Mouse (Mus musculus) midbrain, embryonic 10.5 days (tissue): ENCODE results near the gene Gm20388. TPM values are rescaled to one million over a fixed set of nuclear protein-coding genes. Genes with fewer than 3 reads are reported as not detected.
"Not testable (repeated sequence)": the region's sequence is repeated elsewhere in the genome, so short reads cannot be mapped to it uniquely, and the experiment has no call there.

Experiments
- DNase-seq: peaks from one replicate; pipeline ENCODE4 v3.0.0-alpha.2; 2017; ENCODE audit warnings: low spot score
- H3K27ac ChIP-seq: fragments of 300-500 bp; sonication (generic); replicated peaks from 2 replicates; pipeline ENCODE4 v1.5.1; 2016; ENCODE audit warnings: mild to moderate bottlenecking
- H3K27me3 ChIP-seq: fragments of 300-500 bp; sonication (generic); 2 replicates; pipeline ENCODE4 v1.6.1; 2016; ENCODE audit warnings: low read depth, mild to moderate bottlenecking; ENCODE audit not compliant: poor library complexity, severe bottlenecking
- H3K36me3 ChIP-seq: fragments of 300-500 bp; sonication (generic); 2 replicates; pipeline ENCODE4 v1.6.1; 2016; ENCODE audit warnings: mild to moderate bottlenecking, moderate library complexity
- H3K4me1 ChIP-seq: fragments of 300-500 bp; sonication (generic); 2 replicates; pipeline ENCODE4 v1.6.1; 2016
- H3K4me3 ChIP-seq: fragments of 300-500 bp; sonication (generic); 2 replicates; pipeline ENCODE4 v1.5.1; 2016; ENCODE audit warnings: mild to moderate bottlenecking, moderate library complexity
- H3K9me3 ChIP-seq: fragments of 300-500 bp; sonication (generic); replicated peaks from 2 replicates; pipeline ENCODE4 v1.6.1; 2016; ENCODE audit warnings: mild to moderate bottlenecking
- WGBS: fragments of 180-500 bp; shearing (Covaris S2); methylation state at CpG from one replicate; pipeline ENCODE4 v1.1.7; 2016; 5-methylcytosine and 5-hydroxymethylcytosine counted together
- polyA plus RNA-seq: library from polyadenylated mRNA; unstranded; fragments of >200 nt; fragmentation: Nextera tagmentation; extraction: Ambion mirVana; gene quantifications from 2 replicates; pipeline ENCODE4 v1.2.1, GENCODE M21; 2016

Gene Gm20388
- polyA plus RNA-seq, 1 experiment from 2014 or later, result 7.1 TPM

GRCm38 (mm10) chr8:123190678-123191077 lies 3280.0 kb downstream of the Gm20388 start:
- no peaks in the 10 kb centered on the region for H3K36me3 ChIP-seq
- peak; percentile 81 for DNase-seq
- WGBS, result 3% methylated on average over 9 of the region's 9 CpGs

GRCm38 (mm10) chr8:123191908-123192307 lies 3281.3 kb downstream of the Gm20388 start:
- no peak for DNase-seq
- H3K4me3 ChIP-seq, result no peak overlapping the region
- 63% methylated on average over 8 of the region's 8 CpGs for WGBS
- no peaks in the 10 kb centered on the region for H3K9me3 ChIP-seq
- peaks cover 6% of the 10 kb centered on the region; the same call in 1 of the 2 replicates for H3K4me1 ChIP-seq
- 0 out of 2 replicates have a peak, but pooled peaks cover 3% of the 10 kb centered on the region for H3K27me3 ChIP-seq
- H3K27ac ChIP-seq, result no peak overlapping the region
- H3K36me3 ChIP-seq, result no peaks in the 10 kb centered on the region

More at GRCm38 (mm10) chr8:123190678-123191077, 3280.0 kb downstream of the Gm20388 start:
- Histone ChIP-seq H3K27ac (peak overlapping the region; percentile 15; the same call in 1 of the 2 replicates), H3K4me1 (peaks cover 7% of the 10 kb centered on the region), H3K4me3 (no peak overlapping the region), H3K27me3 (0 out of 2 replicates have a peak, but pooled peaks cover 3% of the 10 kb centered on the region), H3K9me3 (no peaks in the 10 kb centered on the region)

GRCm38 (mm10) chr8:123193771-123194170 lies 3283.1 kb downstream of the Gm20388 start:
- peaks cover 6% of the 10 kb centered on the region; the same call in 1 of the 2 replicates for H3K4me1 ChIP-seq
- H3K27ac ChIP-seq, result no peak overlapping the region
- DNase-seq, result no peak
- no peaks in the 10 kb centered on the region for H3K36me3 ChIP-seq
- H3K9me3 ChIP-seq, result no peaks in the 10 kb centered on the region
- H3K27me3 ChIP-seq, result 0 out of 2 replicates have a peak, but pooled peaks cover 3% of the 10 kb centered on the region
- H3K4me3 ChIP-seq, result no peak overlapping the region
- WGBS, result 93% methylated on average over 9 of the region's 9 CpGs

- not testable (repeated sequence) for H3K27ac ChIP-seq, H3K36me3 ChIP-seq, H3K4me1 ChIP-seq, H3K4me3 ChIP-seq, H3K27me3 ChIP-seq, H3K9me3 ChIP-seq, DNase-seq
- 82% methylated on average over 5 of the region's 5 CpGs for WGBS
Measured at GRCm38 (mm10) chr8:123197016-123197415, 3286.4 kb downstream of the Gm20388 start.

GRCm38 (mm10) chr8:123199864-123200263 lies 3289.2 kb downstream of the Gm20388 start:
- Histone ChIP-seq H3K36me3 (peaks cover 13% of the 10 kb centered on the region), H3K27ac (no peak overlapping the region), H3K4me3 (no peak overlapping the region), H3K27me3 (no peaks in the 10 kb centered on the region), H3K4me1 (no peaks in the 10 kb centered on the region), H3K9me3 (no peaks in the 10 kb centered on the region)
- no peak for DNase-seq
- WGBS, result 78% methylated on average over 14 of the region's 14 CpGs

GRCm38 (mm10) chr8:123202288-123202687 lies 3291.6 kb downstream of the Gm20388 start:
- Histone ChIP-seq H3K4me3 (no peak overlapping the region), H3K4me1 (no peaks in the 10 kb centered on the region), H3K9me3 (no peaks in the 10 kb centered on the region), H3K27me3 (no peaks in the 10 kb centered on the region), H3K36me3 (peaks cover 35% of the 10 kb centered on the region), H3K27ac (no peak overlapping the region)
- peak; percentile 81 for DNase-seq
- 35% methylated on average over 5 of the region's 5 CpGs for WGBS

- DNase-seq, result no peak
- peaks cover 48% of the 10 kb centered on the region for H3K36me3 ChIP-seq
- no peaks in the 10 kb centered on the region for H3K4me1 ChIP-seq
- no peaks in the 10 kb centered on the region for H3K27me3 ChIP-seq
- H3K27ac ChIP-seq, result no peak overlapping the region
- H3K4me3 ChIP-seq, result no peak overlapping the region
- 95% methylated on average over 3 of the region's 3 CpGs for WGBS
- no peaks in the 10 kb centered on the region for H3K9me3 ChIP-seq
Measured at GRCm38 (mm10) chr8:123203571-123203970, 3292.9 kb downstream of the Gm20388 start.

- Histone ChIP-seq H3K27me3 (no peaks in the 10 kb centered on the region), H3K9me3 (no peaks in the 10 kb centered on the region), H3K4me1 (peaks cover 28% of the 10 kb centered on the region), H3K4me3 (peak overlapping the region; percentile 99), H3K27ac (peak overlapping the region; percentile 87), H3K36me3 (peaks cover 35% of the 10 kb centered on the region)
- WGBS, result 60% methylated on average over 10 of the region's 10 CpGs
- DNase-seq, result no peak
Measured at GRCm38 (mm10) chr8:123211876-123212275, 3301.2 kb downstream of the Gm20388 start.

GRCm38 (mm10) chr8:123212321-123213117 lies 3301.9 kb downstream of the Gm20388 start, which contains the start of the genes Chmp1a and Spata33:
Gene Chmp1a, minus strand, starts transcription at chr8:123212763.
Gene Spata33, plus strand, starts transcription at chr8:123212832.
- H3K4me1 ChIP-seq, result peaks cover 28% of the 10 kb centered on the region
- peaks cover 28% of the 10 kb centered on the region for H3K36me3 ChIP-seq
- H3K9me3 ChIP-seq, result no peaks in the 10 kb centered on the region
- no peaks in the 10 kb centered on the region for H3K27me3 ChIP-seq
- 1% methylated on average over 76 of the region's 76 CpGs for WGBS
- H3K4me3 ChIP-seq, result peak within 1 kb of the TSS; percentile 99
- H3K27ac ChIP-seq, result peak within 1 kb of the TSS; percentile 87
- DNase-seq, result peak; percentile 99

- H3K27ac ChIP-seq, result peak overlapping the region; percentile 87
- WGBS, result 25% methylated on average over 22 of the region's 22 CpGs
- peaks cover 21% of the 10 kb centered on the region for H3K36me3 ChIP-seq
- H3K27me3 ChIP-seq, result no peaks in the 10 kb centered on the region
- H3K4me3 ChIP-seq, result peak overlapping the region; percentile 99
- peaks cover 28% of the 10 kb centered on the region for H3K4me1 ChIP-seq
- H3K9me3 ChIP-seq, result no peaks in the 10 kb centered on the region
- no peak for DNase-seq
Measured at GRCm38 (mm10) chr8:123213118-123213772, 3302.6 kb downstream of the Gm20388 start.

- Histone ChIP-seq H3K4me3 (no peak overlapping the region), H3K27me3 (no peaks in the 10 kb centered on the region), H3K27ac (no peak overlapping the region), H3K36me3 (no peaks in the 10 kb centered on the region), H3K4me1 (peaks cover 28% of the 10 kb centered on the region), H3K9me3 (no peaks in the 10 kb centered on the region)
- no peak for DNase-seq
- WGBS, result 84% methylated on average over 3 of the region's 3 CpGs
Measured at GRCm38 (mm10) chr8:123215430-123215829, 3304.8 kb downstream of the Gm20388 start.

GRCm38 (mm10) chr8:123220917-123221316 lies 3310.3 kb downstream of the Gm20388 start:
- 93% methylated on average over 1 of the region's 1 CpGs for WGBS
- Histone ChIP-seq H3K36me3 (no peaks in the 10 kb centered on the region), H3K27me3 (no peaks in the 10 kb centered on the region), H3K9me3 (no peaks in the 10 kb centered on the region), H3K27ac (no peak overlapping the region), H3K4me3 (no peak overlapping the region), H3K4me1 (peaks cover 18% of the 10 kb centered on the region)
- no peak for DNase-seq
